Mouse (Mus musculus) cerebellum, adult 9-10 months (tissue): ENCODE data around the gene Shank2.

ENCODE experiments used
- DNase-seq: peaks from one replicate; pipeline ENCODE4 v3.0.0; 2022

The Shank2 gene

DNA sequence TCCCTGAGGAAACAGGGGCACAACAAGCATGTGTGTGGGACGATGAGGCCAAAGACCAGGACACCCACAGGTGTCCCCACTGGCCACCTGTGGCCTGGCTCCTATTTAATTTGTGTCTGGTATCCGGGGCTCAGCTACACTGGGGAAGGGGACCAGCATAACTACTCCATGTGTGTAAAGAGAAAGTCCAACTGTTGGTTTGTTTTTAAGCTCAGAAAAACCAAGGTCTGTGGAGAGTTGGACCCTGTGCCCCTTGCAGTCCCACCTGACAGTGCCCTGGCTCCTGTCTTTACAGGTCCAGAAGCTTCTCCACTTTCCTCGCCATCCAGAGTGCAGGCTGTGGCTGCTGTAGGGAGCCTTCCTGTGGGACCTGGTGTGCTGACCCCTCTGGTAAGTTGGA, at the start of gene Shank2:
Shank2 (plus strand) TSS at position 301 of the 400 bp plus-strand sequence.
- no peak for DNase-seq

DNA sequence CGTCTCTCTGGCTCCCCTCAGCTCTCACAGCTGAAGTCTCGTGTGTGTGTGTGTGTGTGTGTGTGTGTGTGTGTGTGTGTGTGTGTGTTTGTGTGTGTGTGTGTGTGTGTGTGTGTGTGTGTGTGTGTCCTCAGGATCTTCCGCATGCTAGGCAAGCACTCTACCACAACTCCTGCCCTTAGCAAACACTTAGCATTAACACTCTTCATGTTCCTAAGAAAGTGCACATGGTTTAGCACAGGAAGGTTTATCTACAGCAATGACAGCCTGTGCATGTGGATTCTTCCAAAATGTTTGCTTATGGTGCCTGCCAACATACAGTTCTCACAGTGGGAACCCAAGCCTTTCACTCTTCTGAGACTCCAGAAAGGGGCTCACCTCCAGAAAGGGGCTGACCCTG, 49.6 kb upstream of the Shank2 start:
- no peak for DNase-seq

DNA sequence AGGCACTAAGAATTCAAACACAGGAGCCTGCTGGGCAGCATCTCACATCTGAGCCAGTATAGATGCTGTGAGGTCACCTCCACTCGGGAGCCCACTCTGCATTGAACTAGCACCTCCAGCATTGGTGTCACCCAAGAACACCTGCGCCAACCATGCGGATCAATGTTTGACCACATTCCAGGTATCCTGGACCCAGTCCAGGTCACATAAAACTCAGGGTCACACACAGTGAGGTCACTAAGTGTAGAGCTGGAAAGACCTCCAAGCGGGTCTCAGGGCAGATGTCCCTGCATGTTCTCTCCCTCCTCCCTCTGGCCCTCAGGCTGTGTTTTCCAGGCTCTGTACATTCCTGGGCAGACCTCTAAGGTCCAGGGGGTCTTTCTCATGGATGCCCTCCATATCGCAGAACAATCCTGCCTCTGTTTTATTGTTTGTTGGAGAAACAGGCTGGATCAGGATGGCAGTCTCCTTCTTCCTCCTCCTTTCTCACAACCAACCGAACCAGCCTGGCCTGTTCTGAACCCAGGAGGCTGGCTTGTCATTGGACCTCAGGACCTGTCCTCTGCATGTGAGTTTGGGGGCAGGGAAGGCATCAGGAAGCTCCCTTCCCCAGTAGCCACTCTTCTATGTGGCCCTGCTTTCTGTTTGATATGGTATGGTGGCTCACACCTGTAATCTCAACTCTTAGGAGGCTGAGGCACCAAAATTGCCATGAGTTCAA, 45.0 kb upstream of the Shank2 start:
- no peak for DNase-seq

- no peak for DNase-seq
Measured at GRCm38 (mm10) chr7:143958030-143958565, 43.6 kb upstream of the Shank2 start.

DNA sequence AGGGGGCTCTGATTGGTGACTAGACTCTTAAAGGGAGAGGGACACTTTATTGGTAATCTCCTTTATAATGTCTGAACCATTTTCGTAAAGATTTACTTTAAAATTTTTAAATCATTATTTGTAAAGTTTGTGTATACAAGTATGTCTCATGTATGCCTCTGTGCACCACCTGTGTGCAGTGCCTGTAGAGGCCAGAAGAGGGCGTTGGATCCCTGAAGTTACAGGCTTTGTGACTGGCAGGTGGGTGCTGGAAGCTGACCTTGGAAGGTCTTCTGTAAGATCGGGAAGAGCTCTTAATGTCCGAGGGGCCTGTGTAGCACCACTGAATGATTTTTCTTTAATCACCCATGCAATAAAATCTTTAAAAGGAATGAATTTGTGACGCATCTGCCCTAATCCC, 37.9 kb upstream of the Shank2 start:
- DNase-seq = no peak

DNA sequence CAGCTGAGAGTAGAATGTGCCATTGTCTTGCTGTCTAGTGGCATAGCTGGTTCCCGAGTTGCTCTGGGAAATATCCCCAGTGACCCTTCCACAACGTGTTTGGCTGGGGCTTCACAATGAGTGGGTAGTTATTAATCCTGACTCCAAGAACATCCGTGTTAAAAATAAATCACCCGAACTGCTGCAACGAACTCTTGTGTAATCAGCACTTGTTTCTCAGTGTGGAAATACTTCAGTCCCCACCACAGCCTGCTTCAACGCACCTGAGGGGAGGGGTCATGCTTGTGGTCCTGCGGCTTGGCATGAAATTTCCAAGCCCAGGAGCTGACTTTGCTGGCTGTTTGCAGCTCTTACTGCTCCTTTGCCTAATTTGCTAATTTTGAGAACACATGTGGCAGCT, 35.1 kb upstream of the Shank2 start:
- DNase-seq = no peak

- no peak for DNase-seq
Measured at GRCm38 (mm10) chr7:143977491-143977830, 24.3 kb upstream of the Shank2 start.

DNA sequence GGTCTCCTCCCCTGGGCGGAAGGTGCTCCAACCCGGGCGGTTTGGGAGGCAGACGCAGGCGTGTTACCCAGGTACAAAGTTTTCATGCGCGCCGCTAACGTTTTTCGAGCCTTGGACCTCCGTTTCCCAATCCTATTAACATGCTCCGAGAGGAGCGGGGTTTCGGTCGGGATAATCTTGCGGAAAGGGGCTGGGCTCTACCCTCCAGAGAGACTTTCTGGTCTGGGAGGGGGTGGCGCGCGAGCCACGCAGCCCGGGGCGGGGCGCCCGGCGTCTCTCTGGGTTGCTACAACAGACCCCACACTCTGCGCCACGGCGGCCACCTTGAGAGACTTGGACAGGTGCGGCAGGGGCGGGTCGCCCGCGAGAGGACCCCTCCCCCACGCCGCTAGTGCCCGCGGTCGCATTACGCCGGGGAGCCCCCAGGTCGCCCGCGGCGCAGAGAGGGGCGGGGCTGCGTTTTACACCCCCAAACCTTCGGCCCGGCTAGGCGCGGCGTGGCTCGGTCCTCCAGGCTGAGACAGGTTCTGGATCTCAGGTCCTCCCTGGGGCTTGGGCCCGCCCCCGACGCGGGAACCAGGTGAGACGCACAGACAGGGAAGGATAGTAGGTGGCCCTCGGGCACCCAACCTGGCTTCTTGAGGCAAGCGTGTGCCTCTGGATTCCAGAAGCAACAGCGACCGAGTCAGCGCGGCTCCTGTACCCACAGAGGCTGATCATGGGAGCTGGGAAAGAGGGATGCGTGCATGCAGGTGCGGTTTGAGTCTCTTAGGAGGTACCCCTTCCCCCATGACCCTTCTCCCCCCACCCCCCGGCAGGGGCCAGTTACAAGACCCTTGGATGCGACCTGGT, 23.7 kb upstream of the Shank2 start:
- no peak for DNase-seq

DNA sequence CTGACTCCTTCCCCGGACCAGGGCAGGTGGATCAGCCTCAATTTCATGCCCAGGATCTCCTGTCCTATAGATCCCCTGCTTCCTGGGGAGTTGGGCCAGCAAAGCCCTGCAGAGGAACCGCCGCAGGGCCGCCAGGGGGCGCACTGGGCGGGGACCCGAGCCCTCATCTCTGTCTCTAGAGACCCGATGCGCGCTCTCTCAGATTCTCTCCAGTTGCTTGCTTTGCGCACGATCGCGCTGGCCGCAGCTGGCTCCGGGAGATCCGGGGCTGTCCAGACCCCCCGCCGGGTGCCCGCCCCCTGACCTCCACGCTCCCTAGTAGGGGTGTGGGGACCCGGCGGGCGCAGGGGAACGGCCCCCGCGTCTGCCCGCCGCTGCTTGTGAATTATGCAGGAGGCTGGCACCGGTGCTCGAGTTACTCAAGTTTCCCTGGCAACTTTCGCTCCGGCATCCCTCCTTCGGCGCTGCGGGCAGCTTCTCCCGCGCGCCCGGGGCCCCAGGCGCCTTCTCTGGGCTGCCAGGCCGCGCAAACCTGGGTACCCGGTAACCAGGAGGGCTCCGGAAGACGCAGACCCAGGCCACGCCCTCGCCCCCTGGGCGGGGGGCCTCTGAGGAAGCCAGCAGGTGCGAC, 22.9 kb upstream of the Shank2 start:
- DNase-seq = peak; percentile 5

DNA sequence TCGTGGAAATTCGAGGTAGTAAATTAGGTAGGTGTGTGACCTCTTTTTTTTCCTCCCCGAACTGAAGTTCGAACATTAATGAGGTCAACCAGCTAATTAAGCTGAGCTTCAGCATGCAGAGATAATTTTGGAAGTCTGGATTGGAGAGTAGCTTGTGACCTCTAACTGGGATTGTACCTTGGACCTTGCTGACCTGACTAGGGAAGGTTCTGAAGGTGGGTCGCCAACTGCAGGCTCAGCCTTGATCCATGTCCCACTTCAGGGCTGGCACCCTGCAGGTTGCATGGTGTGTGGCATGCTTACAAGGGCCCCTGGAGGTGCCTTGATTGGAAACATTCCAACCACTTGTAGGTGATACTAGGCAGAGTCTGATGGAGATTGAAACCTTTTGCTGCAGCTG, 21.7 kb upstream of the Shank2 start:
- DNase-seq = peak; percentile 4

DNA sequence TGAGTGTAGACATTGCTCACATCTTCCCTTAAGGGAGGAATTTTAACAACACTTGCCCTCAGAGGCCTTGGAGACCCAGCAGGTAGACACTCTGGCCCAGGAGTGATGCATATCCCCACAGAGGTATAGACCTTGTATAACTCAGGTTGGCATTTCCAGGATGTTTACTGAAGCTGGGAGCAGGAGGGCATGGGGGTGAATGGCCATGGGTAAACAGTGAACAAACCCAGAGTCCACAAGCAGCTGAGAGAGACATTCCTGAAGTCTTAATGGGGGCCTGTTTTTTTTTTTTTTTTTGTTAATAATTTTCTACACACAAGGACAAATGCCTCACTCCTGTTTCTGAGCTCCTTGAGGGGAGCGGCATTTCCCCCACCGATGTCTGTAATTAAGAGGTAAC, 15.4 kb upstream of the Shank2 start:
- DNase-seq = no peak

DNA sequence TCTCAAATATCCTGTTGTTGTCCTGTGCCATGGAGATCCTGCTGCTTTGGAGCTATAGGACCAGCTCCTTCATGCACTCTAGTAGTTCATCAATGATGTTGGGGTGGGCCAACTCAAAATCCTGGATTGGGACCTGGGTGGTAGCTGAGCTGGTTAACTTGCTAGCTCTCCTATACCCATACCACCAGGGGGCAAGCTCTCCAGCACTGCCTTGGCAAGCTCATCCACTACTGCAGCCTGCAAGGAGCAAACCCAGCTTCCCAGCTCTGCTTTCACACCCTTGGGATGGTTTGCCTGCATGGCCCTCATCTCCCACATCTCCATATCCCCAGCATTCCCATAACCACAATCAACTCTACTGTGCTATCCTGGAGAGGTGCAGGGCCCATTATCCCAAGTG, 10.6 kb upstream of the Shank2 start:
- no peak for DNase-seq

- no peak for DNase-seq
Measured at GRCm38 (mm10) chr7:143999073-143999472, 2.7 kb upstream of the Shank2 start.

- DNase-seq = no peak
Measured at GRCm38 (mm10) chr7:144003471-144003870, 1.7 kb downstream of the Shank2 start.

DNA sequence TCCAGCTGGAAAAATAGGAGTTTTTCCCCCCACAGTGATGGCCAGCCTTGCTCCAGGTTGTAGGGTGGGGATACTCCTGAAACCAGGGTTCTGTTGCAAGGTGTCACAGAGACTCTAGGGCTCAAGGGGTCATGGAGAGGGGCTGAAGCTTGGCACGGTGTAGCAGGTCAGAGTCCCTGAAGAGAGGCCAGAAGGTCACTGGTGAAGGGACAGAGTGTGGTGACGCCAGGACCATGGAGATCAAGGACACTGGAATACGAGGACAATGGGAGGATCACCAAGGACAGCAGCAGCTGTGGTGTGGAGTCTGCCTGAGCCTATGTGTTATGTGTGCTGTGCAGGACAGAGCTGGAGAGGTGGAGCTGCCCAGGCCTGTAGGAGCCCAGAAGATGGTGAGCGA, 6.4 kb downstream of the Shank2 start:
- no peak for DNase-seq

DNA sequence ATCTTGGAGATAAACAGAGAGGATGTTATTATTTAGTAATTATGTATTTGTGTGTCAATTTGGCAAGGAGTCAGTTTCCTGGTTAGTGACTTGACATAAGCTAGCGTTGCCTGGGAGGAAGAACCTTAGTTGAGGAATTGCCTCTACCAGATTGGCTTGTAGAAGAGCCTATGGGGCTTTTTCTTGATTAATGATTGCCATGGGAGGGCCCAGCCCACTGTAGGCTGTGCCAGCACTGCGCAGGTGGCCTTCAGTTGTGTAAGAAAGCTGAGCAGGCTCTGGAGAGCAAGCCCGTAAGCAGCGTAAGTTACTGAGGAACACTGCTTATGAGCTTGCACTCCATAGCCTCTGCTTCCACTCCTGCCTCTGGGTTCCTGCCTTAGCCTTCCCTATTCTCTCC, 7.3 kb downstream of the Shank2 start:
- DNase-seq = no peak

DNA sequence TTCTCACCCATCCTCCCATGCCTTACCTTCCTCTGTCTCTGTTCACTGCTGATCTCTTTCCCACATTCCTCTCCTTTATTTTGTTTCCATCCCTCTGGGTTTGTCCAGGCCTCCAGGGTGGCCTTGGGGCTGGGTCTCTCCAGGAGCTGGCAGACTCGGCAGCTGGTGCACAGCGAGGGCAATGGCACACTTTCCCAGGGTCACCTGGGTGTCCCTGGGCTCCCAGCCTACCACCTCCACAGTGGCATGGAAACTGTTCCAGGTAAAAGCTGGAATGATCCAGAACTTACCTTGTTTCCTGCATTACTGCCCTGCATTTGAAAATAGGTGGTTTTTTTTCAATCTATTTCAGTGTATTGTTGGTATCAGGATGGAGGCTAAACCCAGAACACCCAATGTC, 12.8 kb downstream of the Shank2 start:
- no peak for DNase-seq

DNA sequence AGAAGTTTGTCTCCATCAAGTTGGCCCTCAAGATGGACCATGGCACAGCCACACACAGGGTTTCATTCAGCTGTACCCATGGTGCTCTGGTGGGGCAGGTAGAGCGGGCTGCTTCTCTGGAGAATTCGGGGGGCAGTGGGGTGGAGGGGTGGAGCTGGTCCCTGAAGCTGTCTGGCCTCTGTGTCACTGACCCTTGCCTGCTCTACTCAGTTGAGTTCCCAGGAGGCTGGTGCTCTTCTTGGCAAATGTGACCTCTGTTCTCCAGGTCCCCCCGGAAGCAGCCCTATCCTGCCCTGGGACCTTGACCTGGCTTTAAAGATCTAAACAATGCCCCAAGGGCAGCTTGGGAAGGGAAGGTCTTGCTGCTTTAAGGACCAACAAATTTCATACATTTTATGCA, 20.1 kb downstream of the Shank2 start:
- DNase-seq = no peak

GRCm38 (mm10) chr7:144022682-144023081, 21.0 kb downstream of the Shank2 start:
- no peak for DNase-seq

DNA sequence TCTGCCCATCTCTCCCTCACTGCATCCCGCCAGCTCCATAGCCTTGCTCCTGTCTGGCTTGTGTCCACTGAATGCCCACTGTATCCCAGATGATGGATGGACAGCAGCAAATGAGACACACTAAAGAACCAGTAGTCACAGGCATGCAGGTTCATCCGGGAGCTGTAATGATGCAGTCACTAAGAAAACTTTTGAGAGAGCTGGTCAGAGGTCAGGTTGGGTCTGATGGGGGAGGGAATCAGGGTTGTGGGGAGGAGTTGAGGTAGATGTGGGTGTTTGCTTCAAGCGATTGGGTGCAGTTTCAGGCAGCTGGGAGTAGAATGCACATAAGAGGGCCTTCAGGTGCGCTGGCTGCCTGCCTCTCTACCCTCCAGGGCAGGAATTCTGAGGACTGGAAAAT, 21.8 kb downstream of the Shank2 start:
- no peak for DNase-seq

DNA sequence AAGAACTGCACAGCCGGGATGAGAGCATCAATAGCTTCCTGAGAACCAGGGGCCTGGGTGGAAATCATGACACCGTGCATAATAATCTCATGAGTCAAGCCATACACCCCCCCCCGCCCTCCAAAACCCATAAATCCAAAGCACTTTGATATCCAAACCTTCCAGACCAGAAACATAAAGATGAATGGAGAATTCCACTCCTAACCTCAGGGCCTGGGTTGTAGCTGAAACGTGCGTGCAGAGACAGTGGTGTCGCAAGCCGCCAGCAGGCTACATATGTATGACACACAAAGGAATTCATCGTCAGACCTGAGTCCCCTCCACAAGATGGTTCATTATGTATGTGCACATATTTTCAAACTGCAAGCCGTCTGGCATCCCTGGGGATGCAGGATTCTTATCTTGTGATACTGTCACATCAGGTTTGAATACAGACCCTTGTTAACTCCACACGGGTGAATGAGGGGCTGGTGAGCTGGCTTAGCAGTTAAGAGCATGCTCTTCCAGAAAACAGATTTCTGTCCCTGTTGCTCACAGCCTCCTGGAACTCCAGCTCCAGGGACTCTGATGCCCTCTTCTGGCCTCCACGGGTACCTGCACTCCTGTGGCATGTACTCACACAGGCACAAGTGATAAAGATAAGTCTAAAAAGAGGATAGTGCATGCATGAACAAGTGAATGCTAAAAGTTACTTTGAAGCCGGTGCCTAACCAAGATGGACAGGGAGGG, 24.5 kb downstream of the Shank2 start:
- DNase-seq = no peak

- no peak for DNase-seq
Measured at GRCm38 (mm10) chr7:144029246-144029645, 27.5 kb downstream of the Shank2 start.

GRCm38 (mm10) chr7:144030796-144031195, 29.1 kb downstream of the Shank2 start:
- no peak for DNase-seq
